Mouse (Mus musculus) ES-CJ7 (cell line): Measurements from ENCODE around the gene Kif22.

ENCODE experiments used
- DNase-seq: peaks from one replicate; pipeline ENCODE4 v3.0.0; 2011; ENCODE audit warnings: low read depth, low spot score

Gene Kif22

DNA sequence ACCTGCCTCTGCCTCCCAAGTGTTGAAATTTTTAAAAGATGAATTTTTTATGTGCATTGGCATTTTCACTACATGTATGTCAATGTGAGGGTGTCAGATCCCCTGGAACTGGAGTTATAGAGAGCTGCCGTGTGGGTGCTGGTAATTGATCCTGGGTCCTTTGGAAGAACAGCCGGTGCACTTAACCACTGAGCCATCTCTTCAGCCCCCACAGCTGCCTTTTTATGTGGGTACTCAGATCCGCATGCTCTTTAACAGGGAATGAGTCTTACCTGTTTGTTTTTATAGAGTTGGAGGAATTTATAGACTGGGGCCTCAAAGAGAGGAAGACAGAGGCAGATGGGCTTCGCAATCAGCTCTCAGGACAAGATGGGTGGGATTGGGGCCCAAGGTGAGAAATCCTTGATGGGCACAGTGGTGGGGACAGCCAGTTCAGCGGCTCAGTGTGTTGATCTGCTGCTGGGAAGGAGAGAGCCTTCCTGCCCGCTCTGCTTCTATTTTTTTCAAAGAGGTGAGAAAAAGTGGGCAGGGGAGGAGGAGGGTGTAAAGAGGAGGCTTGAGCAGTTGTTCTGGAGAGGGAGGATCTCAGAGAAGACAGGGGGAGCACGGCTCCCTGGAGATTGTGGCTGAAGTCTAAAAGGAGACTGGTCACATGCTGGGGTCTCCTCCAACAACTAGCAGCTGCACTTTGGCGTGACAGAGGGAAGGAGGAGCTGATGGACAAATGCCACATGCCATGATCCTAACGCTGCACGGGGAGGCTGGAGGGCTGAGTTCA is 57.4 kb downstream of the Kif22 start:
- no peak for DNase-seq

DNA sequence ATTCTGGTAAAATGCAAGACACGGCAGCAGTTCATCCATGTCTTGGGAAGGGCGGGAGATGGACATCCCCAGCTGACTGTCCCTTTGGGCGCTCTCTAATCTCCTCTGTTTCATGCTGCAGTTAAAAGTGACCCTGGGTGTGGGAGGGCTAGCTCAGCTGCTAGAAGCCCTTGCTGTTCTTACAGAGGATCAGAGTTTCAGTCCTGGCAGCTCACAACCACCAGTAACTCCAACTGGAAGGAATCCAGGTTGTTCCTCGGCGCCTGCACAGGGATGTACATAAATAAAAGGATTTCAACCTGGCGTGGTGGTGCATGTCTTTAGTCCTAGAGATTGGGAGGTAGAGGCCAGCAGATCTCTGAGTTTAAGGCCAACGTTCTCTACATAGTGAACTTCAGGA is 59.2 kb downstream of the Kif22 start:
- no peak for DNase-seq

DNA sequence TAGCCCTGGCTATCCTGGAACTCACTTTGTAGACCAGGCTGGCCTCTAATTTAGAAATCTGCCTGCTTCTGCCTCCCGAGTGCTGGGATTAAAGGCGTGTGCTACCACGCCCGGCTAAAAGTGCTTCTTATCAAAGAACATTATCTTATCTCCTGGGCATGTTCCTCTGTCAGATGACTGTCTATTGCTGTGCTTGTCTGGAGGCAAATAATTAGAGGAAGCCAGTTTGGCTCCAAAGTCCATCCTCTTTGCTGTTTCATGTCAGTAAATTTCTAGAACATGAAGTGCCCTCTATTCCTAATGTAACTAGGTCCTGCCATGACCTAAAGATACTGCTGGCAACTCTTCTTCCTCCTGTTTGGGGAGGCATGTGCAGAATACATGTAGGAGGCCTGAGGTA is 60.2 kb downstream of the Kif22 start:
- no peak for DNase-seq

DNA sequence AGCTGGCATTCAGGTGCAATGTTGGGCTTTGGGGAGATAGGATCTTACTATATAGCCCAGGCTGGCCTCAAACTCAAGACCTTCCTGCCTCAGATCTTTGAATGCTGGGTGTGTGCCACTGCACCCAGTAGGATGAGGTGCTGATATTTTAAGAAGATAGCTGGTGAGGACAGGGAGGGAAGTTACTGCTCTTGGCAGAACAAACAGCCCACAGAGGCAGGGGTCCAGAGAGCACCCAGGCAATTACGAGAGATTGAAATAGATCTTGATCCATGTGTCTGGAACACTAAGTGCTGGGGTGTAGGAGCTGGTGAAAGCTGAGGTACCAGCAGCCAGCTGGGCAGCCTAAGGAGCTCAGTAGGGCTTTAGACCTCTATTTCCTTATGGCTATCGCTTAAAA is 60.7 kb downstream of the Kif22 start:
- no peak for DNase-seq

DNA sequence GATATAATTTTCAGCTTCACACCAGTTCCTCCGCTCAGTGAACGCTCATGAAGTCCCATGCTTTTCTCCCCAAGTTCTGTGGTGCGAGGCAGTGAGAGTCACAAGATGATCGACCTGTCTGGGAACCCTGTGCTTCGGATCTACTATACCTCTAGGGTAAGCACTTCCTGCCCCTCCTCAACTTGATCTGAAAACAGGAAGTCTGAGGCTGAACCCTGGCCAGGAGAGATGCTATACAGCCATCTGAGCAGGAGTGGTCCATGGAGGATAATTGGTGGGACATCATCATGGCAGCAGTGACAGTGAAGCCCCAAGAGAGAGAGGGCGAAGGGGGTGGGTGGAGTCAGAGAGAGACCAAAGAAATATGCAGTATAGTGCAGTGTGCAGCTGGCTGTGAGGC is 63.4 kb downstream of the Kif22 start:
- DNase-seq, result no peak
